Mouse (Mus musculus) gastrocnemius, postnatal 4 days (tissue): ENCODE measurements at regions not wholly inside any gene's neighbourhood (a gene's known extent, or its start where the extent isn't known, plus 50 kb on each side); places are given as distances from the start of the nearest gene placed in this dataset.

ENCODE experiments used
- DNase-seq, 2 experiments: peaks; one replicate each; pipeline ENCODE4 v3.0.0; 2021 to 2022; ENCODE audit warnings: low spot score in 2 of 2, mixed read lengths in 2 of 2

GRCm38 (mm10) chr3:136449364-136449763 is 123.5 kb upstream of the Bank1 start:
- no peak for DNase-seq

GRCm38 (mm10) chr3:136444598-136444997 is 118.7 kb upstream of the Bank1 start:
- DNase-seq: no peak

- no peak for DNase-seq
These were observed 116.2 kb upstream of the Bank1 start for GRCm38 (mm10) chr3:136442099-136442498.

GRCm38 (mm10) chr3:136439907-136440645 is 114.2 kb upstream of the Bank1 start:
- DNase-seq: no peak

- no peak for DNase-seq
These were observed 113.5 kb upstream of the Bank1 start for GRCm38 (mm10) chr3:136439350-136439749.

GRCm38 (mm10) chr3:136434407-136434806 is 108.5 kb upstream of the Bank1 start:
- no peak for DNase-seq

GRCm38 (mm10) chr3:136432072-136432471 is 106.2 kb upstream of the Bank1 start:
- no peak for DNase-seq

- no peak for DNase-seq
These were observed 101.6 kb upstream of the Bank1 start for GRCm38 (mm10) chr3:136427427-136427826.

- no peak for DNase-seq
These were observed 100.8 kb upstream of the Bank1 start for GRCm38 (mm10) chr3:136426539-136427194.

- DNase-seq: no peak
These were observed 96.2 kb upstream of the Bank1 start for GRCm38 (mm10) chr3:136421969-136422614.

GRCm38 (mm10) chr3:136405606-136406005 is 79.7 kb upstream of the Bank1 start:
- DNase-seq: no peak

- no peak for DNase-seq
These were observed 57.4 kb upstream of the Bank1 start for GRCm38 (mm10) chr3:136383282-136383681.

- DNase-seq: no peak
These were observed 54.8 kb upstream of the Bank1 start for GRCm38 (mm10) chr3:136380644-136381043.

GRCm38 (mm10) chr3:136379741-136380398 is 54.0 kb upstream of the Bank1 start:
- no peak for DNase-seq

GRCm38 (mm10) chr3:136376893-136377292 is 51.0 kb upstream of the Bank1 start:
- no peak for DNase-seq
